Mouse (Mus musculus) cerebellum, adult 2 months (tissue): ENCODE measurements around the gene Tgfbi. TPM values are rescaled to one million over a fixed set of nuclear protein-coding genes. Genes with fewer than 3 reads are reported as not detected.

Experiments
- DNase-seq, 2 experiments: peaks; one replicate each; pipeline ENCODE4 v3.0.0; 2021
- H3K27ac ChIP-seq: fragments of 200-500 bp; 2 replicates; pipeline ENCODE4 v1.5.1; 2012; ENCODE audit warnings: low read length, control low read depth, inconsistent platforms; ENCODE audit not compliant: insufficient read depth
- H3K27me3 ChIP-seq: fragments of 200-500 bp; 2 replicates; pipeline ENCODE4 v1.6.1; 2012; ENCODE audit warnings: inconsistent platforms, mild to moderate bottlenecking, low read length, moderate library complexity; ENCODE audit not compliant: control insufficient read depth, insufficient read depth
- H3K4me1 ChIP-seq: fragments of 200-500 bp; 2 replicates; pipeline ENCODE4 v1.6.1; 2011; ENCODE audit warnings: low read length; ENCODE audit not compliant: control insufficient read depth, insufficient read depth
- H3K4me3 ChIP-seq: fragments of 200-500 bp; replicated peaks from 2 replicates; pipeline ENCODE3; 2011; ENCODE audit warnings: mild to moderate bottlenecking, low read depth, low read length, control low read depth; ENCODE audit not compliant: insufficient read depth
- CTCF ChIP-seq: fragments of 200-500 bp; IDR thresholded peaks from 2 replicates; pipeline ENCODE4 v1.5.1; 2011; ENCODE audit warnings: low read depth, mild to moderate bottlenecking, control low read depth, low read length, moderate library complexity, borderline replicate concordance; ENCODE audit not compliant: insufficient read depth
- POLR2A ChIP-seq: fragments of 200-500 bp; IDR thresholded peaks from 2 replicates; pipeline ENCODE4 v1.6.1; 2011; ENCODE audit warnings: low read length, control low read depth, borderline replicate concordance; ENCODE audit not compliant: insufficient read depth
- WGBS: fragments of 180-500 bp; shearing (Covaris S2); methylation state at CpG from one replicate; pipeline ENCODE4 v1.1.7; 2018; 5-methylcytosine and 5-hydroxymethylcytosine counted together
- polyA plus RNA-seq: library from polyadenylated mRNA; depleted of rRNA; stranded (reverse); fragments of >200 nt; gene quantifications from 2 replicates; pipeline ENCODE4 v1.2.3, GENCODE M21; 2012

Gene Tgfbi
- polyA plus RNA-seq, 1 experiment: 4.9 TPM

DNA sequence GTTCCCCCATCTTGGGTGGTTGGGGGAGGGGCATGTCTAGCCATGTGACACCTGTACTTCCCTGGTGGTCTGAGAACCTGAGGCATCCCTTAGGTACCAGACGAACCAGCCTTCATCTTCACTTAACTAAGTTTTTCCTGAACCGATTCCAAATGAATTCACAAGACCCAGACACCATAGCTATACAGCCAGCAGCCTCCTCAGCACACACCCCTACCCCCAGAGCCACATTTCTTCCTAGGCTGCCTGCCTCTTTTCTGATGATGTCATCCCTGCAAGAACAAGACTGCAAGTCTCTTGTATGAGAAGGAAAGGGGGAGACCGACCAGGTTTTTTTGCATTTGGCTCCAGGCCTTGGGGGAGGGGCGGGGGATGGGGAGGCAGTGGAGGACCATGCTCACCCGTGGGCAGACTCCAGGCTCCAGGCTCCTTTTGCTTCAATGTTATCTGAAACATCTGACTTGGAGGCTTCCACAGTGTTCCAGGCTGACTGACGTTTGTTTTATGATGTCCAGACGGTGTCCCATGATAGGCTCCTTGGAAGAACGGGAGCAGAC, 13.0 kb downstream of the Tgfbi start:
- no peak for DNase-seq
- Histone ChIP-seq H3K27ac (no peak overlapping the region), H3K27me3 (no peaks in the 10 kb centered on the region), H3K4me1 (no peaks in the 10 kb centered on the region), H3K4me3 (no peak overlapping the region)
- 48% methylated on average over 8 of the region's 8 CpGs for WGBS
- TF ChIP-seq CTCF (no peak), POLR2A (no peak)

DNA sequence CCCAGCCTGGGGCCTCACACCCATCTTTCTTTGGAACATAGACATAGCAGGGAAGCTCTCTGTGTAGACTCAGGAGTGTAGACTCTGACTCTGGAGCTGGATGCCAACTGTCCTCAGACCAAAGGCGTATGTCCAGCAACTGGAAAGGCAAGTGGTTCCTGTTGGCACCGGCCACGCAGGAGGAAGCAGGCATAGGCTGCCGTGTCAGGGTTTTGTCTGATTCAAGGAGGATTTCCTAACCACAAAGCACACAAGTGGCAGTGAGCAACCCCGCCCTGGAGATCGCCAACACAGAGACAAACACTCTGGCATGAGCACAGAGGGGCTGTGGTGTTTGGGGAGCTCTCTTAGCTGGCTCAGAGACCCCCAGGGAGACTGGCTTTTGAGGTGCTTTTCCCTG, 17.2 kb downstream of the Tgfbi start:
- TF ChIP-seq POLR2A (no peak), CTCF (no peak)
- 56% methylated on average over 6 of the region's 6 CpGs for WGBS
- H3K27me3 ChIP-seq: no peaks in the 10 kb centered on the region
- no peaks in the 10 kb centered on the region for H3K4me1 ChIP-seq
- no peak overlapping the region for H3K4me3 ChIP-seq
- H3K27ac ChIP-seq: no peak overlapping the region
- no peak for DNase-seq

DNA sequence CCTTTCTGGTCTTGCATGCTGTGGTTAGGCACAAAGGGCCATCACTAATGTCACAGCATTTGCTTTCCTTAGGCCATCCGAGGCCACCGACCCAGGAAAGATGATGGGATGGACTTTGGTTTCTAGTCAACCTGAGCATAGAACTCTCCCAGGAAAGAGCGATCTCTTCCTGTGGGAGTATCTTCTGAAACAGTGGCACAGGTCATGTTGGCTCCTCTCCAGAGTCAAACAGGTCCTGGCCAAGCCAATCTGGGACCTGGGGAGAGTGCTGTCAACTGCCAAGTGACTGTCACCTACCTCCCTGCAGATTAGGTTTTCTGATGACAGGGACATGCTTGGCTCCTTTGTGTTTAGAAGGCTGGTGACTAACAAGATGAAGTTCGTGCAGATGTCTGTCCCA, 20.8 kb downstream of the Tgfbi start:
- TF ChIP-seq CTCF: no peak
- TF ChIP-seq POLR2A: no peak
- H3K4me1 ChIP-seq: 0 out of 2 replicates have a peak, but pooled peaks cover 3% of the 10 kb centered on the region
- DNase-seq: no peak
- WGBS: 60% methylated on average over 4 of the region's 4 CpGs
- H3K27ac ChIP-seq: no peak overlapping the region
- H3K4me3 ChIP-seq: no peak overlapping the region
- H3K27me3 ChIP-seq: no peaks in the 10 kb centered on the region

DNA sequence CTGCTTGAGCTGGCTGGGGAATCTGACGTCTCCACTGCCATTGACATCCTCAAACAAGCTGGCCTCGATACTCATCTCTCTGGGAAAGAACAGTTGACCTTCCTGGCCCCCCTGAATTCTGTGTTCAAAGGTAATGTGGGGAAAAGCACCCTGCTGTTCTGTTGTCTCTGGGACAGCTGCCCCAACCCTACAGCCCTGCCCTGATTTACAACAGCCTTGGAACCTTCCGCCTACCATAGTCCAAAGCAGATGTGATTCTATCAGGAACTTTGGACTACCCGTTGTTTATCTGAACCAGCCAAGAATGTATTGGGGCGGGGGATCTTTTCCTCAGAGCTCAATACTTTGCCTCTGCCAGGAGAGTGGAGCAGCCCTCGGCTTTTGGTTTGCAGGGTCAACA, 21.2 kb downstream of the Tgfbi start:
- Histone ChIP-seq H3K4me1 (0 out of 2 replicates have a peak, but pooled peaks cover 3% of the 10 kb centered on the region), H3K27me3 (no peaks in the 10 kb centered on the region), H3K4me3 (no peak overlapping the region), H3K27ac (no peak overlapping the region)
- no peak for TF ChIP-seq CTCF
- TF ChIP-seq POLR2A: no peak
- 33% methylated on average over 6 of the region's 6 CpGs for WGBS
- no peak for DNase-seq

DNA sequence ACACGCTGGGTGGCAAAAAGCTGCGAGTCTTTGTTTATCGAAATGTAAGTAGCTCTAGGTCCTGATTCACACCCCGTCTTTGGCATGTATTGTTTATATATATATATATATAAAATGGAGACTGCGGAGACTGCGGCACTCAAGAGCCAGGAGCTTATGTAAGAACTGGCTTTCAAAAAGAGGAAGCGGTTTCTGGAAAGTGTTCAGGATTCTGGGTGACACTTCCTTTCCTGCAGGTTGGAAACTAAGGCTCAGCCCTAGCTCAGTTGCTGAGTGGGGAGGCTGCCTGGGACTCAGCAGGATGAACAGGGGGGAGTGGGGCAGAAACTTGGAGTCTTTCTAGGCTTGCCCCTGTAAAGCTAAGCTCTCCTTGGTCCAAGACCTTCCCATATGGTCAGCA, 22.0 kb downstream of the Tgfbi start:
- TF ChIP-seq POLR2A: no peak
- no peak for TF ChIP-seq CTCF
- no peak for DNase-seq
- Histone ChIP-seq H3K4me1 (0 out of 2 replicates have a peak, but pooled peaks cover 3% of the 10 kb centered on the region), H3K27me3 (no peaks in the 10 kb centered on the region), H3K4me3 (no peak overlapping the region), H3K27ac (no peak overlapping the region)
- 90% methylated on average over 7 of the region's 7 CpGs for WGBS

DNA sequence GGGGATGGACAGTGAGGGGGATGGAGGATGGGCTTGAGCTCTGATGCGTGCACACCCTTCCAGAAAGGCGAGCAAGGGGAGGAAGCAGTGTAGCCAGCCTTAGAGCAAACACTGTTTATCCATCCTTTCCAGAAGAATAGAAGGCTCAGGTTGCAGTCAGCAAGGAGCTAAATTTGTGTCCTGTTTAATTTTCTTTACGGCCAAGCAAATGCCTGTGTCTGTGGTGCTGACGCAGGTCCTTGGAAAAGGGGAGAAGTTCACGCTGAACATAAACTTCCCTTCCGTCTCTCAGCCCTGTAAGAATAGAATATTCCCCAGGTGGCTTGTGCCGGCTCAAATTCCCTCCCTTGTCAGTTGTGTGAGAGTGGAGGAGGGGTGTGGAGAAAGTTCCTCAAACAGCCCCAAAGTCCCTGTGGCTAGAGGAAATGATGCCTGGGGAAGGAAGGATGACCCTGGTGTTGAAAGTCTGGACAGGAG, 24.9 kb downstream of the Tgfbi start:
- no peak for TF ChIP-seq CTCF
- TF ChIP-seq POLR2A: no peak
- Histone ChIP-seq H3K27ac (no peak overlapping the region), H3K27me3 (no peaks in the 10 kb centered on the region), H3K4me1 (0 out of 2 replicates have a peak, but pooled peaks cover 3% of the 10 kb centered on the region), H3K4me3 (no peak overlapping the region)
- DNase-seq: no peak
- WGBS: 33% methylated on average over 7 of the region's 7 CpGs

DNA sequence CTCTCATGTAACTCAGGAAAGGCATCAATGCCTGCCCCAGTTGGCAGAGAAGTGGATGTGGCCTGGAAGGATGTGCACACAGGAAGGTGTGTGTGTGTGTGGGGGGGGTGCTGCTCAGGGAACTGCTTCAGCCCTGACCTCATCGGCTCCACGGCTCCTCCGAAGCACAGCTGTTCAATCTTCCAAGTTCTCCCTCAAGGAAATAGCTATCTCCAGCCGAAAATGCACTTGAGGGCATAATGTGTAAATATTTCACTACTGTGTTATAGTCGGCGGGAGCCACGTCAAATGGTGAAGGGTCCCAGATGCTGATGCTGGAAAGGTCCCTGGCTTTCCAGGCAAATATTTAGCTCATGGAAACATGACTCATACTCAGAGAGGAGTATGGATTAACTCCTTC, 25.6 kb downstream of the Tgfbi start:
- WGBS: 61% methylated on average over 7 of the region's 7 CpGs
- Histone ChIP-seq H3K4me1 (0 out of 2 replicates have a peak, but pooled peaks cover 3% of the 10 kb centered on the region), H3K27ac (no peak overlapping the region), H3K4me3 (no peak overlapping the region), H3K27me3 (no peaks in the 10 kb centered on the region)
- no peak for DNase-seq
- TF ChIP-seq POLR2A: no peak
- TF ChIP-seq CTCF: no peak

DNA sequence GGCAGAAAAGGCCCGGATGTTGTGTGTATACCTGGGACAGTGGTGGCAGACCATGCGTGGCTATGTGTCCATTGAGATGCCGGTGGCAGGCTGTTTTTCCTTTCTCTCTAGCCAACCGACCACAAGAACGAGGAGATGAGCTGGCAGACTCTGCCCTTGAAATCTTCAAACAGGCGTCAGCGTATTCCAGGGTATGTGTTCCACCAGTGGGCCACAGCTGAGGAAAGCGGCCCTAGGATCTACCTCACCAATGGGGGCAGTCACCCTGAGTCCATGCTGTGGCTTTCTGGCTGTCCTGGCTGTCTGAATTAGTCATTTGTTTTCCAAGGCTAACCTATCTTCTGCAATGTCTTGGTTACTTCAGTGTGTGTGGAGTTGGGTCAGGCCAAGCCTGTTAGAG, 27.7 kb downstream of the Tgfbi start:
- TF ChIP-seq CTCF (no peak), POLR2A (no peak)
- H3K4me1 ChIP-seq: 0 out of 2 replicates have a peak, but pooled peaks cover 3% of the 10 kb centered on the region
- no peak overlapping the region for H3K4me3 ChIP-seq
- DNase-seq: no peak
- 93% methylated on average over 8 of the region's 8 CpGs for WGBS
- no peaks in the 10 kb centered on the region for H3K27me3 ChIP-seq
- no peak overlapping the region for H3K27ac ChIP-seq
